Mouse (Mus musculus) brain, embryonic 14.5 days (tissue): ENCODE measurements around the gene Cotl1.

Source experiments
- CTCF ChIP-seq: fragments of 200-500 bp; IDR thresholded peaks from 2 replicates; pipeline ENCODE4 v1.5.1; 2012; ENCODE audit warnings: inconsistent platforms, mild to moderate bottlenecking, moderate library complexity, borderline replicate concordance; ENCODE audit not compliant: insufficient read depth, insufficient read length; ENCODE audit errors: extremely low read depth
- POLR2A ChIP-seq: fragments of 200-500 bp; IDR thresholded peaks from 2 replicates; pipeline ENCODE4 v1.6.1; 2012; ENCODE audit warnings: mild to moderate bottlenecking, inconsistent platforms, borderline replicate concordance; ENCODE audit not compliant: poor library complexity, insufficient read depth, insufficient read length, severe bottlenecking; ENCODE audit errors: extremely low read depth

GRCm38 (mm10) chr8:119840275-119840808 lies at the start of gene Cotl1:
- no peak for TF ChIP-seq CTCF
- TF ChIP-seq POLR2A = peak; percentile 86; the same call in 1 of the 2 replicates
